Mouse (Mus musculus) lung, embryonic 14.5 days (tissue): ENCODE results near the gene Ficd. TPM values are rescaled to one million over a fixed set of nuclear protein-coding genes. Genes with fewer than 3 reads are reported as not detected.

Experiments used
- ATAC-seq: fragments of 200-750 bp; cut with Nextera tagmentation; 2 replicates; pipeline ENCODE4 v1.8.0; 2017; ENCODE audit warnings: mild to moderate bottlenecking, moderate TSS enrichment, moderate library complexity; ENCODE audit not compliant: insufficient read depth
- DNase-seq: peaks from one replicate; pipeline ENCODE4 v3.0.0-alpha.2; 2015
- H3K27ac ChIP-seq: fragments of 300-500 bp; sonication (generic); 2 replicates; pipeline ENCODE4 v1.5.1; 2014; ENCODE audit warnings: low read depth, mild to moderate bottlenecking, moderate library complexity
- H3K27me3 ChIP-seq: fragments of 300-500 bp; sonication (generic); 2 replicates; pipeline ENCODE4 v1.6.1; 2014; ENCODE audit warnings: low read length, control low read depth; ENCODE audit not compliant: insufficient read depth
- H3K36me3 ChIP-seq: fragments of 300-500 bp; sonication (generic); 2 replicates; pipeline ENCODE4 v1.6.1; 2014; ENCODE audit warnings: control low read depth; ENCODE audit not compliant: insufficient read depth
- H3K4me1 ChIP-seq: fragments of 300-500 bp; sonication (generic); 2 replicates; pipeline ENCODE4 v1.6.1; 2014; ENCODE audit warnings: antibody characterized with exemption, control low read depth; ENCODE audit not compliant: insufficient read depth
- H3K4me2 ChIP-seq: fragments of 300-500 bp; sonication (generic); 2 replicates; pipeline ENCODE4 v1.6.1; 2014; ENCODE audit warnings: mild to moderate bottlenecking
- H3K4me3 ChIP-seq: fragments of 300-500 bp; sonication (generic); 2 replicates; pipeline ENCODE4 v1.5.1; 2014; ENCODE audit warnings: low read depth, low read length
- H3K9ac ChIP-seq: fragments of 300-500 bp; sonication (generic); 2 replicates; pipeline ENCODE4 v1.6.1; 2014
- H3K9me3 ChIP-seq: fragments of 300-500 bp; sonication (generic); 2 replicates; pipeline ENCODE4 v1.6.1; 2016; ENCODE audit warnings: low read depth, low read length, control low read depth
- CTCF ChIP-seq: IDR thresholded peaks from 2 replicates; pipeline ENCODE4 v1.5.1; 2016; ENCODE audit warnings: antibody characterized with exemption, low read depth
- WGBS: fragments of 180-500 bp; shearing (Covaris S2); extraction: QIAGEN DNeasy Blood & Tissue Kit; methylation state at CpG from one replicate; pipeline ENCODE4 v1.1.7; 2014; 5-methylcytosine and 5-hydroxymethylcytosine counted together
- polyA plus RNA-seq: library from polyadenylated mRNA; unstranded; fragments of >200 nt; fragmentation: Nextera tagmentation; extraction: Ambion mirVana; gene quantifications from 2 replicates; pipeline ENCODE4 v1.2.1, GENCODE M21; 2014

The Ficd gene
- polyA plus RNA-seq, 1 experiment from 2014 or later: 3.6 TPM

DNA sequence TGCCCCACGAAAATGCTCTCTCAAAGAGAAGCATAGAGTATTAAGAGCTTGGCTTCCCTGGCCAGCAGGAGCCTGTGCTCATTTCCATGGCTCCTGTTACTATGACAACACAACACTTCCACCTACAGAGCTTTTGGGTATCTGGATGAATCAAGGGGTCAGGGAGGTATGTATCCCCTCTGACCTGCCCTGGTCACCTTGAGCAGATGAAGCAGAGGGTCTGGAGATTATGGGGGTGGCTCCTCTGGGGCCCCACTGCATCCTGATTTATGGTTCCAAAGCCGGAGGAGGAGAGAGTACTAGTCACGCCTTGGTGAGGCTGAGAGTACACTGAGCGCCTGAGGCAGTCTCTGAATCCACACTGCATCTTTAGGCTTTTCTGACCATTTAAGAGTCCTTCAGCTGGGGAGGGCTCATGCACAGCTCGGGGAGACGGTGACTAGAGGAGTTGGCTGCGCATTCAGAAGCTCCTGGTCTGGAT lies 4.9 kb upstream of the Ficd start:
- H3K27me3 ChIP-seq: no peaks in the 10 kb centered on the region
- H3K9me3 ChIP-seq: no peaks in the 10 kb centered on the region
- no peak overlapping the region for H3K27ac ChIP-seq
- no peak for TF ChIP-seq CTCF
- no peak overlapping the region for H3K9ac ChIP-seq
- 69% methylated on average over 7 of the region's 7 CpGs for WGBS
- no peaks in the 10 kb centered on the region for H3K36me3 ChIP-seq
- no peak for ATAC-seq
- DNase-seq: no peak
- no peaks in the 10 kb centered on the region for H3K4me1 ChIP-seq
- no peak overlapping the region for H3K4me2 ChIP-seq
- H3K4me3 ChIP-seq: no peak overlapping the region

DNA sequence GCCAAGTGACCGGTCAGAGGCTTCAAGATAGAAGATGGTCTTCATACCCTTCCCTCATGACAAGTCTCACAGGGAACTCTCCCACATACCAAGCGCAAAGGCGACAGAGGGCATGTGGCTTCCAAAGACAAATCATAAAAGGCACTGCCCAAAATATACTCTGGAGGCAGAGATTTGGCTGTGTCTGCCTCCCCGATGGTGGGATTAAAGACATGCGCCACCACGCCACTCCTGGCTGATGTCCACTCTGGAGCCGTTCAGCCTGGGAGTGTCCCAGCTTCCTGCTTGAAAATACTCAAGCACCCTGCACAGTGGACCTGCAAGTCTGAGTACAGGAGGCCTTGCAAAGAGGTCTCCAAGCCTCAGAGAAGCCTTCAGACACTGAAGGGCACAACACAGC lies 4.4 kb upstream of the Ficd start:
- WGBS: 75% methylated on average over 7 of the region's 7 CpGs
- Histone ChIP-seq H3K27ac (no peak overlapping the region), H3K27me3 (no peaks in the 10 kb centered on the region), H3K9me3 (no peaks in the 10 kb centered on the region), H3K9ac (no peak overlapping the region), H3K36me3 (no peaks in the 10 kb centered on the region), H3K4me1 (0 out of 2 replicates have a peak, but pooled peaks cover under 1% of the 10 kb centered on the region), H3K4me2 (no peak overlapping the region), H3K4me3 (no peak overlapping the region)
- TF ChIP-seq CTCF: no peak
- DNase-seq: no peak
- ATAC-seq: no peak

DNA sequence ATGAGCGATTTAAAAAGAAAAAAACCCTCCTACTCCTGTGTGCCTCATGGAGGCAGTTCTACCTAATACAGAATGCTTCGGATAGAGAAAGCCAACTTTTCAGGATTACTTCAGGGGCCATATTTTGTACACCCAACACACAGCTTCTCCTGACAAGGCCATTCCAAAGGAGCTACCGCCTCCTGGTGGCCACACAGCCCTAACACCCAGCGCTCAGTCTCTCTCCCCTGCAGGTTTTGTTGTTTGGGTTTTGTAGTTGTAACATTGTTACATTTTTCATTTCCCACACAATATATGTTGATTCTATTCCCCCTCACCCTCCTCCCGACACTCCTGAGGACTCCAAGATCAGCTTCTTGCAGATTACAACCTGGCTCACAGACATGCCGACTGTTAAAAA lies 3.4 kb upstream of the Ficd start:
- TF ChIP-seq CTCF: peak; percentile 80
- 0 out of 2 replicates have a peak, but pooled peaks cover 9% of the 10 kb centered on the region for H3K4me1 ChIP-seq
- H3K4me3 ChIP-seq: no peak overlapping the region
- no peaks in the 10 kb centered on the region for H3K9me3 ChIP-seq
- ATAC-seq (no peak), DNase-seq (peak; percentile 75)
- 23% methylated on average over 6 of the region's 6 CpGs for WGBS
- no peak overlapping the region for H3K9ac ChIP-seq
- no peak overlapping the region for H3K27ac ChIP-seq
- H3K4me2 ChIP-seq: no peak overlapping the region
- H3K27me3 ChIP-seq: no peaks in the 10 kb centered on the region
- H3K36me3 ChIP-seq: no peaks in the 10 kb centered on the region

DNA sequence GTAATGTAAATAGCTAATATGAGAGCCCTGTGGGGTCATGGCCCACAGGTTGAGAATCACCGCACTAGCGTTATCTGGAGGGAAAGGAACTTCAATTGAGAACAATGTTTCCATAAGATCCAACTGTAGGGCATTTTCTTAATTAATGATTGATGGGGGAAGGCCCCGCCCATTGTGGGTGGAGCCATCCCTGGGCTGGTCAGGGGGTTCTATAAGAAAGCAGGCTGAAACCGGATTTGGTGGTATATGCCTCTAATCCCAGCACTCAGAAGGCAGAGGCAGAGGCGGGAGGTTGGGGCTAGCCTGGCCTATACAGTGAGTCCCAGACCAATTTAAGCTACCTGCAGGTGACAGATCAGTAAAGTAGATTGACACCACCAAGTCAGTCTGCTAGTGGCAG lies 1.2 kb upstream of the Ficd start:
- Histone ChIP-seq H3K27me3 (no peaks in the 10 kb centered on the region), H3K4me3 (no peak overlapping the region), H3K36me3 (peaks cover 14% of the 10 kb centered on the region), H3K9me3 (no peaks in the 10 kb centered on the region), H3K27ac (no peak overlapping the region), H3K4me1 (0 out of 2 replicates have a peak, but pooled peaks cover 9% of the 10 kb centered on the region), H3K9ac (no peak overlapping the region), H3K4me2 (no peak overlapping the region)
- no peak for ATAC-seq
- DNase-seq: peak; percentile 11
- WGBS: 61% methylated on average over 5 of the region's 5 CpGs
- no peak for TF ChIP-seq CTCF

DNA sequence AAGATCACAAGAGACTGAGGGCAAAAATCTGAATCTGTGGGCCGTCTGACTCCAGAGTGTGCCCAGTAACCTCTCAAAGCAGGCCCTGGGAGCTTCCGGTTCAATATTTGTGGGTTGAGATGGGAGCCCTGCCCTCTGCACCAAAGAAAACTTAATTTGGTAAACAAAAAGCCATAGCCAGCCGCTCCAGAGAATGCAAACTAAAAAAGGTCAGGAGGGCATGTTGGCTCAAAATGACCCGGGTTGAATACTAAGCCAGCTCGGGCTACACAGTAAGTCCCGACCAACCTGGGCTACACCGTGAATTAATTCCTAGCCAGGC lies 619 bp upstream of the Ficd start:
- peak overlapping the region; percentile 64 for H3K4me3 ChIP-seq
- no peaks in the 10 kb centered on the region for H3K27me3 ChIP-seq
- WGBS: 19% methylated on average over 7 of the region's 7 CpGs
- peak overlapping the region; percentile 89 for H3K4me2 ChIP-seq
- H3K9me3 ChIP-seq: no peaks in the 10 kb centered on the region
- H3K27ac ChIP-seq: peak overlapping the region; percentile 94
- DNase-seq (no peak), ATAC-seq (no peak)
- no peak for TF ChIP-seq CTCF
- peaks cover 20% of the 10 kb centered on the region for H3K36me3 ChIP-seq
- 0 out of 2 replicates have a peak, but pooled peaks cover 9% of the 10 kb centered on the region for H3K4me1 ChIP-seq
- peak overlapping the region; percentile 69 for H3K9ac ChIP-seq

DNA sequence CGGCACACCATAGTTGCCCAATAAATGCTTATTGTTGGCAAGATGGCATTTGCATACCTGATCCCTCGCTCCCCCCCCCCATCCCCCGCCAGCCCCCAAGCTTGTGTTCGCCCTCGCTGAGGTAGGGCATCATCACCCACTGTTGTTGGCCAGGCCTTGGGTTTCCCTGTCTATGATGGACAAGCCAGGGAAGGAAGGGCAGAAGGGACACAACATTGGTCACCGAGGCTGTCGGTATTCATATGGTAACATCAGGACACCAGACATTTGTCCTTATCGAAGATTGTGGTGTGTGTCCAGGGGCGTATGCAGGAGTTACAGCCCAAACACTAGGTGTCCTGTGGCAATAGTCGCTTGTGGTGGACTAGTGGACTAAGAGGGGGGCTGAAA lies 505 bp downstream of the Ficd start:
- WGBS: 2% methylated on average over 10 of the region's 10 CpGs
- H3K9me3 ChIP-seq: no peaks in the 10 kb centered on the region
- H3K27me3 ChIP-seq: no peaks in the 10 kb centered on the region
- H3K27ac ChIP-seq: peak overlapping the region; percentile 94
- peak overlapping the region; percentile 64 for H3K4me3 ChIP-seq
- TF ChIP-seq CTCF: no peak
- H3K36me3 ChIP-seq: peaks cover 31% of the 10 kb centered on the region
- 0 out of 2 replicates have a peak, but pooled peaks cover 9% of the 10 kb centered on the region for H3K4me1 ChIP-seq
- H3K9ac ChIP-seq: peak overlapping the region; percentile 69
- DNase-seq (peak; percentile 9), ATAC-seq (peak; percentile 10)
- H3K4me2 ChIP-seq: peak overlapping the region; percentile 89

DNA sequence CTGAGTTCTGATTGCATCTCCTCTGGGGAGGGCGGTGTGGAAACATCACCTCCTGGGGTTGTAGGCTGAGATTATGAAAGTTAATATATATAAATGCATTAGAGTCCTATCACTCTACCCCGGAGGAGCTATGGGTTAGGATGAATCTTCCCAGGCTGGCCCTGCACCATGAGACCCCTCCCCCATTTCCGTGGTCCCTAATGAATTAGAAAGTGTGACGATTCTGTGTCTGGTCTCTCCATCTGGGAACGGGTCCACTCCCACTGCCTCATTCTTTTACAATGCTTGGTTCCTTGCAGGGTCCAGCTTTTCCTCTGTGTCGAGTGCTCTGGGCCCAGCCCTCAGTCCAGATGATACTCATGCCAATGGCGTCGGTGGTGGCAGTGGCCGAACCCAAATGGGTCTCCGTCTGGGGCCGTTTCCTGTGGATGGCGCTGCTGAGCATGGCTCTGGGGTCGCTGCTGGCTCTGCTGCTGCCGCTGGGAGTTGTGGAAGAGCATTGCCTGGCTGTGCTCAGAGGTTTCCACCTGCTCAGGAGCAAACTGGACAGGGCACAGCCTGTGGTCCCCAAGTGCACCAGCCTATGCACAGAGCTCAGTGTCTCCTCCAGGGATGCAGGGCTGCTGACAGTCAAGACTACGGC lies 1.0 kb downstream of the Ficd start:
- 40% methylated on average over 15 of the region's 15 CpGs for WGBS
- Histone ChIP-seq H3K4me3 (peak overlapping the region; percentile 64), H3K4me2 (peak overlapping the region; percentile 89), H3K27me3 (no peaks in the 10 kb centered on the region), H3K9me3 (no peaks in the 10 kb centered on the region), H3K9ac (peak overlapping the region; percentile 69), H3K36me3 (peaks cover 36% of the 10 kb centered on the region), H3K4me1 (0 out of 2 replicates have a peak, but pooled peaks cover 9% of the 10 kb centered on the region), H3K27ac (no peak overlapping the region)
- ATAC-seq: no peak
- no peak for DNase-seq
- TF ChIP-seq CTCF: peak; percentile 33
